Mouse (Mus musculus) lung, embryonic 15.5 days (tissue): ENCODE results near the gene Zbtb1. TPM values are rescaled to one million over a fixed set of nuclear protein-coding genes. Genes with fewer than 3 reads are reported as not detected.
A peak's percentile ranks its signal among the peaks of the same experiment; 100 is the strongest.
"Not testable (repeated sequence)": the region's sequence is repeated elsewhere in the genome, so short reads cannot be mapped to it uniquely, and the experiment has no call there.

Experiments
- ATAC-seq: fragments of 200-750 bp; cut with Nextera tagmentation; 2 replicates; pipeline ENCODE4 v1.8.0; 2017; ENCODE audit warnings: moderate number of reproducible peaks, borderline replicate concordance; ENCODE audit not compliant: low FRiP score, low TSS enrichment; ENCODE audit errors: extremely low read depth
- H3K27ac ChIP-seq: fragments of 300-500 bp; sonication (generic); 2 replicates; pipeline ENCODE4 v1.5.1; 2015; ENCODE audit warnings: moderate library complexity, mild to moderate bottlenecking, inconsistent platforms
- H3K27me3 ChIP-seq: fragments of 300-500 bp; sonication (generic); 2 replicates; pipeline ENCODE4 v1.6.1; 2015; ENCODE audit warnings: inconsistent platforms
- H3K36me3 ChIP-seq: fragments of 300-500 bp; sonication (generic); 2 replicates; pipeline ENCODE4 v1.6.1; 2015; ENCODE audit warnings: inconsistent platforms
- H3K4me1 ChIP-seq: fragments of 300-500 bp; sonication (generic); 2 replicates; pipeline ENCODE4 v1.6.1; 2015; ENCODE audit warnings: inconsistent platforms
- H3K4me2 ChIP-seq: fragments of 300-500 bp; sonication (generic); 2 replicates; pipeline ENCODE4 v1.6.1; 2015; ENCODE audit warnings: inconsistent platforms, mild to moderate bottlenecking, moderate library complexity
- H3K4me3 ChIP-seq: fragments of 300-500 bp; sonication (generic); 2 replicates; pipeline ENCODE4 v1.5.1; 2015; ENCODE audit warnings: mild to moderate bottlenecking, inconsistent platforms
- H3K9ac ChIP-seq: fragments of 300-500 bp; sonication (generic); 2 replicates; pipeline ENCODE4 v1.6.1; 2015; ENCODE audit warnings: inconsistent platforms
- H3K9me3 ChIP-seq: fragments of 300-500 bp; sonication (generic); 2 replicates; pipeline ENCODE4 v1.6.1; 2016; ENCODE audit warnings: inconsistent platforms
- WGBS: fragments of 180-500 bp; shearing (Covaris S2); methylation state at CpG from one replicate; pipeline ENCODE4 v1.1.7; 2015; 5-methylcytosine and 5-hydroxymethylcytosine counted together
- polyA plus RNA-seq: library from polyadenylated mRNA; unstranded; fragments of >200 nt; fragmentation: Nextera tagmentation; extraction: Ambion mirVana; gene quantifications from 2 replicates; pipeline ENCODE4 v1.2.1, GENCODE M21; 2015

Zbtb1 gene
- polyA plus RNA-seq, 1 experiment from 2014 or later = 10.8 TPM

DNA sequence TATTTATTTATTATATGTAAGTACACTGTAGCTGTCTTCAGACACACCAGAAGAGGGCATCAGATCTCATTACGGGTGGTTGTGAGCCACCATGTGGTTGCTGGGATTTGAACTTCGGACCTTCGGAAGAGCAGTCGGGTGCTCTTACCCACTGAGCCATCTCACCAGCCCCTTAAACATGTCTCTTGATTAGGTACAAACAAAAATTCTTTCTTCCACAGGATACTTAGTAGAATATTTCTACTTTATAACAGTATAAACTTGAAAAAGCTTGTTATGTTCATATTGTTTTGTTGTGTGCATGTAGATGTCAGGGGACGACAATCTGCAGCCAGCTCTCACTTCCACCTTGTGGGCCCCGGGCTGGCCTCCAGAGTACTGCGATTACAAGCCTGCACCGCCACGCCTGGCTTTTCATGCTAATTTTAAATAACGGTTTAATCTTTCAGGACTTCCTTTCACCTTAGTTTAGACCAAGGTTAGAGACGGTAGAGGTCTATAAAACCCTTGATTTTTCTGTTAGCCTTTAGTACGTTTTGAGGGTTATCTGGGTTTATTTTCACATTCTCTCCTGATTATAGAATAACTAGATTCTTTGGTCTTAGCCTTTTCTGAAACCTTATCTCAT, 45.4 kb downstream of the Zbtb1 start:
- H3K4me3 ChIP-seq = no peak overlapping the region
- no peaks in the 10 kb centered on the region for H3K36me3 ChIP-seq
- H3K27me3 ChIP-seq = no peaks in the 10 kb centered on the region
- H3K9me3 ChIP-seq = no peaks in the 10 kb centered on the region
- H3K4me2 ChIP-seq = no peak overlapping the region
- H3K27ac ChIP-seq = no peak overlapping the region
- H3K4me1 ChIP-seq = peaks cover 5% of the 10 kb centered on the region; the same call in 1 of the 2 replicates
- ATAC-seq = no peak
- no peak overlapping the region for H3K9ac ChIP-seq
- 77% methylated on average over 12 of the region's 12 CpGs for WGBS

DNA sequence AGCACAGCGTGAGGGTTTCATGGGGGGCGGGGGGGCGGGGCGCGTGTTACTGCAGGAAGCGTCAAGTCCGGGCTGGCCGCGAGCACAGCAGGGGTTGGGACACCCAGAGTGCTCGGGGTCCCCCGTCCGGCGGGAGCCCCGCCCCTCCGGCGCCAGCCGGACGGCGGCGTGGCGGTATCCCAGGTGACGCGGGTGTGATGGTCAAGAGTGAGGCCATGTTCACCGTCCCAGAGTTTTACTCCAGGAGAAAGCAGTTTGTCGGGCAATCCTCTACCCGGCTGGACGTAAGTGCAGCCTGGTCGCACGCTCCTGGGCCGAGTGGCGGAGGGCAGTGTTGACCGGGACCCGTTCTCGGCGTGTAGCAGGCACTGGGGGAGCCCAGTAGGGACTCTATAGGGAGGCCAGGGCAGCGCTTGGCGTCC, 47.4 kb downstream of the Zbtb1 start, which contains the start of gene Ppp1r36:
Gene Ppp1r36, plus strand, starts transcription at position 106 of the 422 bp plus-strand sequence.
- peak within 1 kb of the TSS; percentile 42 for H3K9ac ChIP-seq

DNA sequence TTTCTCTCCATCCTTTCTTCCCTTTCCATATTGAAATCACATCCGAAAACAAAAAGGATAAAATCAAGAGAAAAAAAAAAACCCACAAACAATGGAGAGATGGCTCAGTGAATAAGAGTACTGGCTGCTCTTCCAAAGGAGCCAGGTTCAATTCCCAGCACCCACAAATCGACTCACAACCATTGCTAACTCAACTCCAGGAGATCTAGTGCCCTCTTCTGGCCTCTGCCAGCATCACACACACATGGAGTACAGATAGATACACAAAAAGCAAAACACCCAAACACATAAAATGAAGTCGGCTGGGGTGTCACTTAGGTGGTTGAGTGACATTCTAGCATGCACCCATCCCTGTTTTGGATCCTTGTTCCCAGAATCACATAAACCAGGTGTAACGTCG, 48.3 kb downstream of the Zbtb1 start:
- H3K27me3 ChIP-seq = no peaks in the 10 kb centered on the region
- no peak overlapping the region for H3K27ac ChIP-seq
- no peaks in the 10 kb centered on the region for H3K36me3 ChIP-seq
- H3K4me1 ChIP-seq = peaks cover 5% of the 10 kb centered on the region; the same call in 1 of the 2 replicates
- no peak overlapping the region for H3K4me3 ChIP-seq
- H3K9me3 ChIP-seq = no peaks in the 10 kb centered on the region
- H3K4me2 ChIP-seq = no peak overlapping the region
- no peak for ATAC-seq
- H3K9ac ChIP-seq = no peak overlapping the region
- 90% methylated on average over 5 of the region's 5 CpGs for WGBS

More for the DNA sequence above, 47.4 kb downstream of the Zbtb1 start, which contains the start of gene Ppp1r36:
- Histone ChIP-seq H3K27ac (no peak within 1 kb of the TSS), H3K4me3 (peak within 1 kb of the TSS; percentile 45), H3K9me3 (no peaks in the 10 kb centered on the region), H3K36me3 (no peaks in the 10 kb centered on the region), H3K4me1 (peaks cover 5% of the 10 kb centered on the region; the same call in 1 of the 2 replicates), H3K27me3 (no peaks in the 10 kb centered on the region), H3K4me2 (peak within 1 kb of the TSS; percentile 91)
- ATAC-seq = peak; percentile 70
- WGBS = 1% methylated on average over 37 of the region's 37 CpGs

GRCm38 (mm10) chr12:76425256-76425655, 55.2 kb downstream of the Zbtb1 start:
- H3K4me1 ChIP-seq = no peaks in the 10 kb centered on the region
- ATAC-seq = no peak
- H3K27me3 ChIP-seq = 0 out of 2 replicates have a peak, but pooled peaks cover 4% of the 10 kb centered on the region
- H3K4me2 ChIP-seq = no peak overlapping the region
- H3K27ac ChIP-seq = no peak overlapping the region
- H3K9me3 ChIP-seq = no peaks in the 10 kb centered on the region
- 88% methylated on average over 3 of the region's 3 CpGs for WGBS
- no peak overlapping the region for H3K4me3 ChIP-seq
- no peaks in the 10 kb centered on the region for H3K36me3 ChIP-seq
- no peak overlapping the region for H3K9ac ChIP-seq

GRCm38 (mm10) chr12:76427546-76427945, 57.5 kb downstream of the Zbtb1 start:
- Histone ChIP-seq H3K27me3 (0 out of 2 replicates have a peak, but pooled peaks cover 4% of the 10 kb centered on the region), H3K36me3 (no peaks in the 10 kb centered on the region), H3K9me3 (no peaks in the 10 kb centered on the region), H3K4me2 (no peak overlapping the region), H3K4me1 (no peaks in the 10 kb centered on the region), H3K9ac (no peak overlapping the region), H3K4me3 (no peak overlapping the region), H3K27ac (no peak overlapping the region)
- ATAC-seq = no peak
- 45% methylated on average over 5 of the region's 5 CpGs for WGBS

DNA sequence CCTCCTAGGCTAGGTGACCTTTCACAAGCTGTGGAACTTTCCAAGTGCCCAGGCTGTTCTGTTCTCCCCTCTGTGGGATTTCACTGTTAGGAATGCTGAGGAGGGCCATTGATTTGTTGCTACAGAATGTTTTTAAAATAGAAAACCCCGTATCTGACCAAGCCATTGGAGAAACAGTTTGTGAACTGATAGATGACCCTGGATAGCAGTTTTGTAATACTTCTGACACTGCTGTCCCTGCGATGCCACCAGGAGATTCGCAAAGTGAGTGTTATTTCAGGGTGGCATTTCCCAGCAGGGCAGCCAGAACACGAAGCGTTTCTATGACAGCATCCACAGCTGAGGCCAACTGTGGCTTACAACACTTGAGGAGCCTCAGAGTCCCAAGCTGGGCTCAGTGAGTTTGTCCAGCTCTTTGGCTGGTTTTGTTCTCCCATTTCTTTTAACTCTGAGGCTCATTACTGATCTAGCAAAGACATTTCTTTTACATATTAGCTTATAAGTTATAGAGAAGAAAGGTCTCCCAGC, 60.9 kb downstream of the Zbtb1 start:
- 29% methylated on average over 5 of the region's 5 CpGs for WGBS
- no peak overlapping the region for H3K4me3 ChIP-seq
- H3K36me3 ChIP-seq = no peaks in the 10 kb centered on the region
- 0 out of 2 replicates have a peak, but pooled peaks cover 4% of the 10 kb centered on the region for H3K27me3 ChIP-seq
- no peaks in the 10 kb centered on the region for H3K9me3 ChIP-seq
- H3K4me2 ChIP-seq = no peak overlapping the region
- no peak overlapping the region for H3K9ac ChIP-seq
- no peak overlapping the region for H3K27ac ChIP-seq
- no peak for ATAC-seq
- H3K4me1 ChIP-seq = peaks cover 21% of the 10 kb centered on the region

GRCm38 (mm10) chr12:76431431-76431830, 61.4 kb downstream of the Zbtb1 start:
- no peaks in the 10 kb centered on the region for H3K9me3 ChIP-seq
- 61% methylated on average over 6 of the region's 6 CpGs for WGBS

GRCm38 (mm10) chr12:76434111-76434510, 64.0 kb downstream of the Zbtb1 start:
- H3K4me2 ChIP-seq = peak overlapping the region; percentile 65

More at GRCm38 (mm10) chr12:76431431-76431830, 61.4 kb downstream of the Zbtb1 start:
- Histone ChIP-seq H3K27ac (no peak overlapping the region), H3K36me3 (no peaks in the 10 kb centered on the region), H3K27me3 (0 out of 2 replicates have a peak, but pooled peaks cover 4% of the 10 kb centered on the region), H3K9ac (no peak overlapping the region), H3K4me1 (peaks cover 21% of the 10 kb centered on the region), H3K4me3 (no peak overlapping the region), H3K4me2 (no peak overlapping the region)
- ATAC-seq = no peak

GRCm38 (mm10) chr12:76435084-76435483, 65.0 kb downstream of the Zbtb1 start:
- peak overlapping the region; percentile 29 for H3K9ac ChIP-seq
- peak; percentile 63; the same call in 1 of the 2 replicates for ATAC-seq
- peaks cover 21% of the 10 kb centered on the region for H3K4me1 ChIP-seq
- H3K27ac ChIP-seq = no peak overlapping the region
- no peaks in the 10 kb centered on the region for H3K27me3 ChIP-seq
- H3K4me2 ChIP-seq = peak overlapping the region; percentile 65
- peak overlapping the region; percentile 35 for H3K4me3 ChIP-seq
- H3K9me3 ChIP-seq = no peaks in the 10 kb centered on the region
- WGBS = 3% methylated on average over 17 of the region's 17 CpGs
- H3K36me3 ChIP-seq = no peaks in the 10 kb centered on the region

More at GRCm38 (mm10) chr12:76434111-76434510, 64.0 kb downstream of the Zbtb1 start:
- Histone ChIP-seq H3K36me3 (no peaks in the 10 kb centered on the region), H3K4me1 (peaks cover 21% of the 10 kb centered on the region), H3K4me3 (no peak overlapping the region), H3K27ac (no peak overlapping the region), H3K27me3 (no peaks in the 10 kb centered on the region), H3K9me3 (no peaks in the 10 kb centered on the region), H3K9ac (no peak overlapping the region)
- WGBS = 22% methylated on average over 7 of the region's 7 CpGs
- no peak for ATAC-seq

DNA sequence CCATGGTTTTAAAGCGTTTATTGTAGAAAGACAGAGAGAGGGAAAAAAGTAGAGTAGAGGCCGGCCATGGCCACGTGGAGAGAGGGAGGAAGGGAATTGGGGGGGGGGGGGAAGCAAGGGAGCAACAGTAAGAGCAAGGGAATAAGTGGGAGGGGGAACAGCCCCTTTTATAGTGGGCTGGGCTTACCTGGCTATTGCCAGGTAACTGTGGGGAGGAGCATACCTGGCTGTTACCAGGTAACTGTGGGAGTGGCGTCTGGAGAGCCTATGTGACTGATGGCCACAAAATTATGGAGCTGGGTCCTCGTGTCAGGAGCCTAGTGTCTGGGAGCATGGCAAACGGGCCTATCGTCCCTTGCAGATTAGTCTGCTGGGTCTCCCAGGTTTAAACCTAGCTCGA, 65.5 kb downstream of the Zbtb1 start:
- WGBS = 35% methylated on average over 8 of the region's 8 CpGs
- Histone ChIP-seq H3K36me3 (no peaks in the 10 kb centered on the region), H3K9ac (peak overlapping the region; percentile 29; the same call in 1 of the 2 replicates), H3K27ac (no peak overlapping the region), H3K9me3 (no peaks in the 10 kb centered on the region), H3K4me3 (peak overlapping the region; percentile 35; the same call in 1 of the 2 replicates), H3K27me3 (no peaks in the 10 kb centered on the region), H3K4me1 (peaks cover 21% of the 10 kb centered on the region), H3K4me2 (peak overlapping the region; percentile 65)
- ATAC-seq = peak; percentile 27; the same call in 1 of the 2 replicates

GRCm38 (mm10) chr12:76443488-76443887, 73.4 kb downstream of the Zbtb1 start:
- ATAC-seq, H3K36me3 ChIP-seq: not testable (repeated sequence)
- WGBS = 70% methylated on average over 6 of the region's 6 CpGs

DNA sequence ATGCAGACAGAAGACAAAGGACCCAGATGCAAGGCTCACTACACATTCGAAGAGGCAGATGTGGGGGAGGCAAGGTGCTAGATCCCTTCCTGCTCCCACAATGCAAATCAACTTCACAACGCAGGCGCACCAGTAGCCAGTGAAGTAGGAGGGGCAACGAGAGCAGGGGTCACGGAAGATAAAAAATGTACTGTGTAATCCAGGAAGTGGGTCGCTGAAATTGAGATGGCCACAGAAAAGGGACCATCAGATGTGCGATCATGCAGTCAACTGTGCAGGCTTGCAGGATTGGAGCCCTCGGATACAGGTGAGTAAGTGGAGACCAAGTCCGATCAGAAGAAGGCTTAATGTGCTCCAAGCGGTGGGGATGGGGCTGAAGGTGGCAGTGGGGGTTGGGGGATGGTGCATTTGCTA, 74.3 kb downstream of the Zbtb1 start:
- H3K9ac ChIP-seq = no peak overlapping the region
- H3K4me2 ChIP-seq = no peak overlapping the region

More at GRCm38 (mm10) chr12:76443488-76443887, 73.4 kb downstream of the Zbtb1 start:
- not testable (repeated sequence) for H3K27ac ChIP-seq, H3K9ac ChIP-seq, H3K27me3 ChIP-seq, H3K4me3 ChIP-seq, H3K4me2 ChIP-seq, H3K9me3 ChIP-seq, H3K4me1 ChIP-seq

More for the DNA sequence above, 74.3 kb downstream of the Zbtb1 start:
- 52% methylated on average over 10 of the region's 10 CpGs for WGBS
- Histone ChIP-seq H3K4me1 (peaks cover 7% of the 10 kb centered on the region; the same call in 1 of the 2 replicates), H3K9me3 (no peaks in the 10 kb centered on the region), H3K27ac (no peak overlapping the region), H3K4me3 (no peak overlapping the region), H3K27me3 (no peaks in the 10 kb centered on the region), H3K36me3 (no peaks in the 10 kb centered on the region)
- no peak for ATAC-seq
